Mouse (Mus musculus): ENCODE measurements at regions not wholly inside any gene's neighbourhood (a gene's known extent, or its start where the extent isn't known, plus 50 kb on each side); places are given as distances from the start of the nearest gene placed in this dataset.

DNA sequence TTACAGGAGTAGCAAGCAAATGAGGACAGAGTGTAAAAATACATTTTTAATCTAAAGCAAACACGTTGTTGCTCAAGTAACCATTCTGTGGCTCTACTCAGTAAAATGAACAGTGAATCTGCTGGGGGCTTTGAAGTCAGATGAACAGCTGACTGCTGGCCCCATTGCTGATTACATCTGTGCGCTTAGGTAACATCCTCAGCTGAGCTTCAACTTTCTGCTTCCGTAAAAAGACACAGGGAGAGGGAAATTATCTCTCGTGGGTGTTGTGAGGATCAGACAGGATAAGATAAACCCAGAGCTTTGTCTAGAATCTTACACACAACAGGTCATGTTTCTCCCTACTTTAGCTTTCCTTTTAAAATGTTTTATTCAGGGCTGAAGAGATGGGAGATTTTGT lies 74.0 kb downstream of the Emp1 start:
- TF ChIP-seq CTCF (IDR thresholded peaks at IDR 0.05; ENCODE audit: extremely low read depth, insufficient read depth, insufficient read length, insufficient replicate concordance) (no peak), POLR2A (IDR thresholded peaks at IDR 0.05; ENCODE audit: low read depth, low read length) (no peak)

Measured in spleen, adult 2 months (tissue).